Mouse (Mus musculus) midbrain, embryonic 13.5 days (tissue): ENCODE data around the gene Tcf19. TPM values are rescaled to one million over a fixed set of nuclear protein-coding genes. Genes with fewer than 3 reads are reported as not detected.

Experiments used
- ATAC-seq: fragments of 200-750 bp; cut with Nextera tagmentation; 2 replicates; pipeline ENCODE4 v1.8.0; 2017; ENCODE audit warnings: mild to moderate bottlenecking, moderate TSS enrichment, moderate library complexity
- H3K27ac ChIP-seq: fragments of 300-500 bp; sonication (generic); 2 replicates; pipeline ENCODE4 v1.5.1; 2015; ENCODE audit warnings: inconsistent platforms, mild to moderate bottlenecking, moderate library complexity
- H3K27me3 ChIP-seq: fragments of 300-500 bp; sonication (generic); 2 replicates; pipeline ENCODE4 v1.6.1; 2015; ENCODE audit warnings: mild to moderate bottlenecking, inconsistent platforms
- H3K36me3 ChIP-seq: fragments of 300-500 bp; sonication (generic); 2 replicates; pipeline ENCODE4 v1.6.1; 2015; ENCODE audit warnings: mild to moderate bottlenecking, inconsistent platforms
- H3K4me1 ChIP-seq: fragments of 300-500 bp; sonication (generic); replicated peaks from 2 replicates; pipeline ENCODE4 v1.6.1; 2015; ENCODE audit warnings: inconsistent platforms
- H3K4me2 ChIP-seq: fragments of 300-500 bp; sonication (generic); replicated peaks from 2 replicates; pipeline ENCODE4 v1.6.1; 2015; ENCODE audit warnings: moderate library complexity, mild to moderate bottlenecking, inconsistent platforms
- H3K4me3 ChIP-seq: fragments of 300-500 bp; sonication (generic); replicated peaks from 2 replicates; pipeline ENCODE4 v1.5.1; 2015; ENCODE audit warnings: mild to moderate bottlenecking, inconsistent platforms
- H3K9ac ChIP-seq: fragments of 300-500 bp; sonication (generic); replicated peaks from 2 replicates; pipeline ENCODE4 v1.6.1; 2015; ENCODE audit warnings: mild to moderate bottlenecking, inconsistent platforms
- H3K9me3 ChIP-seq: fragments of 300-500 bp; sonication (generic); 2 replicates; pipeline ENCODE4 v1.6.1; 2016; ENCODE audit warnings: mild to moderate bottlenecking, inconsistent platforms
- WGBS: fragments of 180-500 bp; shearing (Covaris S2); methylation state at CpG from one replicate; pipeline ENCODE4 v1.1.7; 2015; 5-methylcytosine and 5-hydroxymethylcytosine counted together
- polyA plus RNA-seq: library from polyadenylated mRNA; unstranded; fragments of >200 nt; fragmentation: Nextera tagmentation; extraction: Ambion mirVana; gene quantifications from 2 replicates; pipeline ENCODE4 v1.2.1, GENCODE M21; 2015

The Tcf19 gene
- polyA plus RNA-seq, 1 experiment from 2014 or later, result 23.2 TPM

GRCm38 (mm10) chr17:35548636-35549035, 32.0 kb upstream of the Tcf19 start:
- Histone ChIP-seq H3K27ac (no peak overlapping the region), H3K9me3 (no peaks in the 10 kb centered on the region), H3K27me3 (no peaks in the 10 kb centered on the region), H3K9ac (no peak overlapping the region), H3K4me2 (no peak overlapping the region), H3K4me1 (peaks cover 9% of the 10 kb centered on the region), H3K36me3 (no peaks in the 10 kb centered on the region), H3K4me3 (no peak overlapping the region)
- ATAC-seq, result no peak
- 13% methylated on average over 5 of the region's 5 CpGs for WGBS

- no peak for ATAC-seq
- no peaks in the 10 kb centered on the region for H3K9me3 ChIP-seq
- H3K4me1 ChIP-seq, result peaks cover 19% of the 10 kb centered on the region
- H3K4me3 ChIP-seq, result no peak overlapping the region
- H3K27ac ChIP-seq, result no peak overlapping the region
- H3K27me3 ChIP-seq, result no peaks in the 10 kb centered on the region
- no peak overlapping the region for H3K4me2 ChIP-seq
- WGBS, result 53% methylated on average over 2 of the region's 2 CpGs
- H3K36me3 ChIP-seq, result no peaks in the 10 kb centered on the region
- no peak overlapping the region for H3K9ac ChIP-seq
Measured at GRCm38 (mm10) chr17:35547465-35547864, 30.8 kb upstream of the Tcf19 start.

DNA sequence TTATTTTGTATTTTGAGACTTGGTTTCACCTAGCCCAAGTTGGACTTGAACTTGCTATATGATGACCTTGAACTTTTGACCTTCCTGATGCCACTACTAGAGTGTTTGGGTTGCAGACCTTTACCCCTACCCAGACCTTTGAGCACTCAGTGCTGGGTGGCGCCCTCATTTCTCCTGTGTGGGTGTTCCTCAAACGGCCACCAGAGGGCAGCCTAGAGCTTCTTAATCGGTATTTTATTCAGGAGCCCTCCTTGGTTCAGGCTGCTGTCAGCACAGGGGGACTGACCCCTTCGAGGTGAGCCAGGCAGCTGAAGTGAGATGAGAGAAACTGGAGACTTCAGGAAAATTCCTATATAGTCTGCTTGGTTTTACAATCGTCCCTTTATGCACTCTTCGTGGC, 28.1 kb upstream of the Tcf19 start:
- H3K9me3 ChIP-seq, result no peaks in the 10 kb centered on the region
- H3K4me1 ChIP-seq, result peaks cover 19% of the 10 kb centered on the region
- WGBS, result 31% methylated on average over 6 of the region's 6 CpGs
- no peaks in the 10 kb centered on the region for H3K27me3 ChIP-seq
- H3K27ac ChIP-seq, result no peak overlapping the region
- H3K36me3 ChIP-seq, result no peaks in the 10 kb centered on the region
- no peak overlapping the region for H3K9ac ChIP-seq
- H3K4me2 ChIP-seq, result no peak overlapping the region
- H3K4me3 ChIP-seq, result no peak overlapping the region
- peak; percentile 8; the same call in 1 of the 2 replicates for ATAC-seq

DNA sequence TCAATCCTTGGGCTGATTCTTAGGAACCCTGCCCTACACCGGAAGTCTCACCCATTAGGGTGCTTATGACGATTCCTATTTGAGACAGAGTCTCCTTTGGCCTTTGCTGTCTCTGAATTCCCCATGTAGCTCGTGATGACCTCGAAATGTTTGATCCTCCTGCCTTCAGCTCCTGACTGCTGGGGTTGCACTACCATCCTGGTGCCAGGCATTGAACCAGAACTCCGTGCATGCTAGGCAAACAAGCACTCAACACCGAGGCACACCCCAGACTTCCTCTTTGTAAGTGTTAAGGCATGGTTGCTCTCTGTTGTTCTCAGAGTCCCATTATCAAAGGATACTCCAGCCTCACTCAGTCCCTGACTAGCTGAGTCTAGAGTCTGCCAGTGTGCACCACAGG, 27.4 kb upstream of the Tcf19 start:
- H3K9ac ChIP-seq, result peak overlapping the region; percentile 29; the same call in 1 of the 2 replicates
- no peak overlapping the region for H3K4me3 ChIP-seq
- H3K36me3 ChIP-seq, result no peaks in the 10 kb centered on the region
- no peak overlapping the region for H3K4me2 ChIP-seq
- H3K27ac ChIP-seq, result peak overlapping the region; percentile 56; the same call in 1 of the 2 replicates
- WGBS, result 70% methylated on average over 6 of the region's 6 CpGs
- no peak for ATAC-seq
- no peaks in the 10 kb centered on the region for H3K27me3 ChIP-seq
- H3K4me1 ChIP-seq, result peaks cover 19% of the 10 kb centered on the region
- no peaks in the 10 kb centered on the region for H3K9me3 ChIP-seq

- H3K9me3 ChIP-seq, result no peaks in the 10 kb centered on the region
- no peak overlapping the region for H3K4me3 ChIP-seq
- H3K4me2 ChIP-seq, result peak overlapping the region; percentile 35
- no peaks in the 10 kb centered on the region for H3K36me3 ChIP-seq
- H3K4me1 ChIP-seq, result peaks cover 19% of the 10 kb centered on the region
- H3K27me3 ChIP-seq, result no peaks in the 10 kb centered on the region
- peak overlapping the region; percentile 29; the same call in 1 of the 2 replicates for H3K9ac ChIP-seq
- peak; percentile 68 for ATAC-seq
- H3K27ac ChIP-seq, result peak overlapping the region; percentile 56; the same call in 1 of the 2 replicates
- WGBS, result 20% methylated on average over 14 of the region's 14 CpGs
Measured at GRCm38 (mm10) chr17:35543412-35543861, 26.8 kb upstream of the Tcf19 start.

DNA sequence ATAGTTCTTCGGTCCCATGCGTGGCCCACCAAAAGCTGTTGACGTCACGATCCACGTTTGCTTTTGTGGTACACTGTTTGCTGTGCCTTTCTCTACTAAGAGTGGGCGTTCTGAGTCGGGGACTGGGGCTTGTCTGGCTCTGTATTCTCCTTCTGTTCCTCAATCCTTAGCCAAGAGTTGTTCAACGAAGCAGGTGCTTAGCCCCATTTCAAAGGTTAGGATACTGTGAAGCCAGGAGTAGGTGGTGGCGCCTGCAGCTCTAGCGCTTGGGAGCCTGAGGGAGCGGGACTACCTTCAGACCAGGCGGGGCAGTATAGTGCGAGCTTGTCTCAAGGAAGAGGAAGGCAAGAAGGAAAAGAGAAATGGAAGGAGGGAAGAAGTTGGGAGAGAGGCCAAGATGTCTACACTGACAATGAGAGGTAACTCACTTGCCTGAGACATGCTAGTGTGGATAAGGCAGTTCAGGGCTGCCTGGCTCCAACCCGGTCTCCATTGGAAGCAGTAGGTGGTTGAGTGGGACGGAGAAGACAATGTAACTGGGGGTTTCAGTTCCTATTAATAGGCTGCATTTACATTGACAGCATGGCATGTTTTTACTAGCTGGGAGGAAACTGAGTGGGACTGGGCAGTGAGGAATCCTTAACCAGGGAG, 26.3 kb upstream of the Tcf19 start:
- WGBS, result 76% methylated on average over 15 of the region's 15 CpGs
- ATAC-seq, result peak; percentile 26; the same call in 1 of the 2 replicates

GRCm38 (mm10) chr17:35539540-35539939, 22.9 kb upstream of the Tcf19 start:
- WGBS, result 56% methylated on average over 10 of the region's 10 CpGs
- no peak overlapping the region for H3K9ac ChIP-seq
- ATAC-seq, result no peak
- H3K9me3 ChIP-seq, result no peaks in the 10 kb centered on the region
- no peaks in the 10 kb centered on the region for H3K36me3 ChIP-seq
- H3K4me2 ChIP-seq, result no peak overlapping the region
- H3K27me3 ChIP-seq, result no peaks in the 10 kb centered on the region
- H3K4me1 ChIP-seq, result peaks cover 14% of the 10 kb centered on the region
- no peak overlapping the region for H3K4me3 ChIP-seq
- H3K27ac ChIP-seq, result no peak overlapping the region

More for the DNA sequence above, 26.3 kb upstream of the Tcf19 start:
- no peaks in the 10 kb centered on the region for H3K27me3 ChIP-seq
- peaks cover 19% of the 10 kb centered on the region for H3K4me1 ChIP-seq
- no peaks in the 10 kb centered on the region for H3K9me3 ChIP-seq
- H3K4me2 ChIP-seq, result peak overlapping the region; percentile 35
- H3K27ac ChIP-seq, result peak overlapping the region; percentile 54; the same call in 1 of the 2 replicates
- no peak overlapping the region for H3K4me3 ChIP-seq
- H3K9ac ChIP-seq, result no peak overlapping the region
- H3K36me3 ChIP-seq, result no peaks in the 10 kb centered on the region

DNA sequence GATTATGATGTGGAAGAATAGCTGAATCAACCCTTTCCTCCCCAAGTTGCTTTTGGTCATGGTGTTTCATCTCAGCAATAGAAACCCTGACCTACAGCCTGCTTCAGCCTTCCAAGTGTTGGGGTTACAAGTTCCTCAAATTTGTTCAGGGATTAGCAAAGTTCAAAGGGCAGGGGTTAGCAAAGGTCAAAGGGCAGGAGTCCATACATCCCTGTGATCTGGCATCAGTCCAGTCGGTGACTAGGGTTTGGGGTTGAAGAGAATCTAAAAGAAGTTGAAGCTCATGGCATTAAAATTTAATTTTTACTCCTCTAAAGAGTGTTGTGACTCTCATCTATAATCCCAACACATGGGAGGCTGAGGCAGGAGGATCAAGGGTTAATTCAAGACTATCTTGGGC, 21.9 kb upstream of the Tcf19 start:
- no peak overlapping the region for H3K27ac ChIP-seq
- no peak overlapping the region for H3K4me2 ChIP-seq
- WGBS, result 70% methylated on average over 1 of the region's 1 CpGs
- H3K4me3 ChIP-seq, result no peak overlapping the region
- peaks cover 8% of the 10 kb centered on the region for H3K4me1 ChIP-seq
- no peak overlapping the region for H3K9ac ChIP-seq
- H3K9me3 ChIP-seq, result no peaks in the 10 kb centered on the region
- no peak for ATAC-seq
- no peaks in the 10 kb centered on the region for H3K36me3 ChIP-seq
- H3K27me3 ChIP-seq, result no peaks in the 10 kb centered on the region

DNA sequence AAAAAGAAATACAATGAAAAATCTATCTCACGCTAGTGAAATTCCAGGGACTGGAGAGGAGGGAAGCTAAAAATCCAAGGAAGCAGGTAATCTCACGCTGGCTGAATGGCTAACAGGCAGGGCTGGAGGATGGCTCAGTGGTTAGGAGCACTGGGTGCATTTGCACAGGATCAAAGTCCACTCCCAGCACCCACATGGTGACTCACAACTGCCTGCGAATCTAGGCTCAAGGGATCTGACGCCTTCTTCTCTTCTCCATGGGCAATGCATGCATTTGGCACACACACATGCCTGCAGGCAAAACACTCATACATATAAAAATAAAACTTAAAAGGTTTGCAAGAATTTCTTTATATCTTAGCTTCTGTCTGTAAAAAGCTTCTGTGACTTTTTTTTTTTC, 20.8 kb upstream of the Tcf19 start:
- no peak overlapping the region for H3K4me2 ChIP-seq
- no peaks in the 10 kb centered on the region for H3K4me1 ChIP-seq
- no peak for ATAC-seq
- H3K27me3 ChIP-seq, result no peaks in the 10 kb centered on the region
- no peaks in the 10 kb centered on the region for H3K36me3 ChIP-seq
- no peak overlapping the region for H3K9ac ChIP-seq
- no peak overlapping the region for H3K4me3 ChIP-seq
- no peak overlapping the region for H3K27ac ChIP-seq
- no peaks in the 10 kb centered on the region for H3K9me3 ChIP-seq
- WGBS, result 88% methylated on average over 4 of the region's 4 CpGs

GRCm38 (mm10) chr17:35534343-35534742, 17.7 kb upstream of the Tcf19 start:
- H3K9ac ChIP-seq, result no peak overlapping the region
- H3K4me1 ChIP-seq, result peaks cover 5% of the 10 kb centered on the region; the same call in 1 of the 2 replicates
- H3K4me2 ChIP-seq, result no peak overlapping the region
- ATAC-seq, result peak; percentile 68; the same call in 1 of the 2 replicates
- H3K9me3 ChIP-seq, result no peaks in the 10 kb centered on the region
- H3K27me3 ChIP-seq, result no peaks in the 10 kb centered on the region
- WGBS, result 12% methylated on average over 6 of the region's 6 CpGs
- H3K4me3 ChIP-seq, result no peak overlapping the region
- H3K36me3 ChIP-seq, result 0 out of 2 replicates have a peak, but pooled peaks cover 1% of the 10 kb centered on the region
- no peak overlapping the region for H3K27ac ChIP-seq

DNA sequence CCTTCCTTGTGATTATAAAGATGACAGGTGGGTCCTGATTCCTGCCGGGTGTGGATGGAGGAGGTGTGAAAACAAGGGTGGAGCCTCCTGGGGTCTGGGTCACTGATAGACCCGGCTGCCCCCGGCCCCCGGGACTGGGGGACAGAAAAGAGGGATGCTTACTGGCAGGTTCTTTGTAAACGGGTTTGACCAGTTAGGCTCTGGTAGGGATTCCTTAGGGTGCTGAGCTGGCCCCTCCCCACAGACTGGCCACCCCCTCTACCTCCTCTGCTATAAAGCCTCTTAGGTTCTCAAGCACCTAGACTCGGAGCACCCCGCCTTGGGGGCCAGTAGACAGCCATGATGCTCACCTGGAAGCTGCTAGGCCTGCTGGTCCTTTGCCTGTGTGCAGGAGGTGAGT, 16.3 kb upstream of the Tcf19 start, which contains the start of gene Psors1c2:
Gene Psors1c2, plus strand, starts transcription at position 301 of the 400 bp plus-strand sequence.
- Histone ChIP-seq H3K9ac (no peak within 1 kb of the TSS), H3K27me3 (no peaks in the 10 kb centered on the region), H3K4me3 (no peak within 1 kb of the TSS), H3K4me1 (peaks cover 5% of the 10 kb centered on the region; the same call in 1 of the 2 replicates), H3K4me2 (no peak within 1 kb of the TSS), H3K36me3 (0 out of 2 replicates have a peak, but pooled peaks cover 3% of the 10 kb centered on the region), H3K9me3 (no peaks in the 10 kb centered on the region), H3K27ac (no peak within 1 kb of the TSS)
- 55% methylated on average over 7 of the region's 7 CpGs for WGBS
- no peak for ATAC-seq

GRCm38 (mm10) chr17:35532360-35532759, 15.7 kb upstream of the Tcf19 start:
- 26% methylated on average over 3 of the region's 3 CpGs for WGBS

More at GRCm38 (mm10) chr17:35532360-35532759, 15.7 kb upstream of the Tcf19 start:
- H3K9me3 ChIP-seq, result no peaks in the 10 kb centered on the region
- no peak for ATAC-seq
- H3K27ac ChIP-seq, result no peak overlapping the region
- H3K4me1 ChIP-seq, result peaks cover 5% of the 10 kb centered on the region; the same call in 1 of the 2 replicates
- no peak overlapping the region for H3K4me2 ChIP-seq
- H3K27me3 ChIP-seq, result no peaks in the 10 kb centered on the region
- 0 out of 2 replicates have a peak, but pooled peaks cover 3% of the 10 kb centered on the region for H3K36me3 ChIP-seq
- no peak overlapping the region for H3K4me3 ChIP-seq
- H3K9ac ChIP-seq, result no peak overlapping the region
